Mouse (Mus musculus): Measurements from ENCODE around the gene Kif9. TPM values are rescaled to one million over a fixed set of nuclear protein-coding genes. Genes with fewer than 3 reads are reported as not detected.
A peak's percentile ranks its signal among the peaks of the same experiment; 100 is the strongest.

The Kif9 gene
- polyA plus RNA-seq, 1 experiment from 2014 or later: 1.2 TPM

DNA sequence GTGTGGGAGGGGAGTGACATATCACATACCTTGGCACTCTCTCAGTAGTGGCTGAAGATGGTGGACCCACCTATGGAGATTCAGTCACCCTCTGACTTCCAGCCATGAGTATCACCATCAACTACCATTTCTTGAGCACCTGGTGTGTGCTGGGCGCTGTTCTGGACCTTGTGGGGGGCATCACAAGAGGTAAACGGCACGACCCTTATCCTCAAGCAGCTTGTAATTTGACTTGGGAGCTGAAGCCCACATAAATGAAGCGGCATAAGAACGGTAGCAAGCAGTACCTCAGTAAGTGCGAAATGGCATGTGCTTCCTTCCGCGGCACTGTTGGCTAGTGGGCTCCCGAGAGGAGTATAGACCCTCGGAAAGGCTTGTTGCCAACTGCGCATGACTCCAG lies 1.2 kb downstream of the Kif9 start:
- H3K27me3 ChIP-seq (ENCODE audit: control insufficient read depth, insufficient read depth, low read length): no peaks in the 10 kb centered on the region
- ATAC-seq (replicated peaks; ENCODE audit: extremely low read depth, insufficient read depth, low FRiP score): no peak
- no peak overlapping the region for H3K27ac ChIP-seq (ENCODE audit: low read length)
- H3K36me3 ChIP-seq (ENCODE audit: control insufficient read depth, insufficient read depth): no peaks in the 10 kb centered on the region
- 48% methylated on average over 11 of the region's 11 CpGs for whole genome bisulfite sequencing
- H3K9me3 ChIP-seq (replicated peaks; ENCODE audit: control insufficient read depth, low read length): no peaks in the 10 kb centered on the region
- no peak overlapping the region for H3K9ac ChIP-seq (ENCODE audit: low read length)
- H3K4me1 ChIP-seq (ENCODE audit: control insufficient read depth, insufficient read depth, low read length): peaks cover 10% of the 10 kb centered on the region
- H3K4me2 ChIP-seq (ENCODE audit: low read depth, low read length): no peak overlapping the region
- no peak overlapping the region for H3K4me3 ChIP-seq (ENCODE audit: low read length)

DNA sequence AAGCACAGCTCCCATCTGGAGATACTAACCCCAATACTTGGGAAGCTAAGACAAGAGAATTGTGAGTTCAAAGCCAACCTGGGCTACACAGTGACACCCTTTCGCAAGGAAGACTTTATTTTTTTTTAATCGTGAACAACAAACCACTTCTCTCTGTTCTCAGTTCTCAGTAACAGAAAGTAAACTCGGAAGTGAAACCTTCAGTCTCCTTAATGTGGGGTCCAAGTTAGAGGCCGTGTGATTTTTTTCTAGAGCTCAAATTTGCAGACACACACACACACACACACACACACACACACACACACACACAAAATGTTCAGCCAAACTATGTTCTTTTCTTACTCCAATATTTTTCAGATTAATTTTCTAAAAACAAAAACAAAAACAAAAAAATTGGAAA lies 1.9 kb downstream of the Kif9 start:
- WGBS: 69% methylated on average over 4 of the region's 4 CpGs
- H3K9ac ChIP-seq (ENCODE audit: low read length): no peak overlapping the region
- H3K4me1 ChIP-seq (ENCODE audit: control insufficient read depth, insufficient read depth, low read length): peaks cover 10% of the 10 kb centered on the region
- H3K9me3 ChIP-seq (replicated peaks; ENCODE audit: control insufficient read depth, low read length): no peaks in the 10 kb centered on the region
- no peak overlapping the region for H3K4me3 ChIP-seq (ENCODE audit: low read length)
- ATAC-seq (replicated peaks; ENCODE audit: extremely low read depth, insufficient read depth, low FRiP score): no peak
- H3K36me3 ChIP-seq (ENCODE audit: control insufficient read depth, insufficient read depth): no peaks in the 10 kb centered on the region
- H3K4me2 ChIP-seq (ENCODE audit: low read depth, low read length): no peak overlapping the region
- H3K27me3 ChIP-seq (ENCODE audit: control insufficient read depth, insufficient read depth, low read length): no peaks in the 10 kb centered on the region
- H3K27ac ChIP-seq (ENCODE audit: low read length): no peak overlapping the region

DNA sequence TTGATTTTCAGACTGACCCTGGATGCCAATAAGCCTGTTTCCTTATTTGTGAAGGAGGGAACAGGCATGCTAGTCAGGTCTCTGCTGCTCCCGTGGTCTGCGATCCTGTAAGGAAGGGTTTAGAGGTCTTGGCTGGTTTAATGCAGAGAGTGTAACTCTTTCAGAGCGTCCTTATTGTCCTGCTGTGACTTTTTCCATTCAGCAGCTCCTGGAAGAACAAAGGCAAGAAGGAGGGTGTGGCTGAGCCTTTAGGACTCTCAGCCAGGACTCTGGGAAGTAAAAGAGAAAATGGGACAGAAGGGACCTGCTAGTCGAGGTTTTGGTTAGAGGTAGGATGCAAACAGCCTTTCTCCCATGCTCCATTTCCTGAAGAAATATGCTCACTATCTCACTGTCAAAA lies 12.1 kb downstream of the Kif9 start:
- WGBS: 58% methylated on average over 4 of the region's 4 CpGs
- no peaks in the 10 kb centered on the region for H3K27me3 ChIP-seq (ENCODE audit: control insufficient read depth, insufficient read depth, low read length)
- H3K27ac ChIP-seq (ENCODE audit: low read length): no peak overlapping the region
- H3K9ac ChIP-seq (ENCODE audit: low read length): no peak overlapping the region
- H3K9me3 ChIP-seq (replicated peaks; ENCODE audit: control insufficient read depth, low read length): peaks cover 8% of the 10 kb centered on the region
- H3K4me1 ChIP-seq (ENCODE audit: control insufficient read depth, insufficient read depth, low read length): no peaks in the 10 kb centered on the region
- no peak overlapping the region for H3K4me3 ChIP-seq (ENCODE audit: low read length)
- no peaks in the 10 kb centered on the region for H3K36me3 ChIP-seq (ENCODE audit: control insufficient read depth, insufficient read depth)
- no peak overlapping the region for H3K4me2 ChIP-seq (ENCODE audit: low read depth, low read length)
- no peak for ATAC-seq (replicated peaks; ENCODE audit: extremely low read depth, insufficient read depth, low FRiP score)

DNA sequence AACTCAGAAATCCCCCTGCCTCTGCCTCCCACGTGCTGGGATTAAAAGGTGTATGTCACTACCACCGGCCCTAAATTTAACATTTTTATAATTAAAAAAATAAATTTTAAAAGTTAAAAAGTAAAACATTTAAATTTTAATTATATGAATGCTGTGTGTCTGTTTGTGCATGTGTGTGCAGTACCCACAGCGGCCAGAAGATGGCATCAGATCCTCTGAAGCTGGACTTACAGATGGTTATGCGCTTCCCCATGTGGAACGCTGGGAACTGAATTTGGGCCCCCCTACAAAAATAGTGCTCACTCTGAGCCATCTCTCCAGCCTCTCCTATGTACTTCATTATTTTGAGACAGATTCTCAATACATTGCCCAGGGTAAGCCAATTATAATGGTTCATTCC lies 14.2 kb downstream of the Kif9 start:
- no peak overlapping the region for H3K9ac ChIP-seq (ENCODE audit: low read length)
- ATAC-seq (replicated peaks; ENCODE audit: extremely low read depth, insufficient read depth, low FRiP score): no peak
- H3K27me3 ChIP-seq (ENCODE audit: control insufficient read depth, insufficient read depth, low read length): no peaks in the 10 kb centered on the region
- peaks cover 8% of the 10 kb centered on the region for H3K9me3 ChIP-seq (replicated peaks; ENCODE audit: control insufficient read depth, low read length)
- no peaks in the 10 kb centered on the region for H3K36me3 ChIP-seq (ENCODE audit: control insufficient read depth, insufficient read depth)
- WGBS: 59% methylated on average over 5 of the region's 5 CpGs
- H3K4me2 ChIP-seq (ENCODE audit: low read depth, low read length): no peak overlapping the region
- no peak overlapping the region for H3K27ac ChIP-seq (ENCODE audit: low read length)
- H3K4me1 ChIP-seq (ENCODE audit: control insufficient read depth, insufficient read depth, low read length): no peaks in the 10 kb centered on the region
- H3K4me3 ChIP-seq (ENCODE audit: low read length): no peak overlapping the region

DNA sequence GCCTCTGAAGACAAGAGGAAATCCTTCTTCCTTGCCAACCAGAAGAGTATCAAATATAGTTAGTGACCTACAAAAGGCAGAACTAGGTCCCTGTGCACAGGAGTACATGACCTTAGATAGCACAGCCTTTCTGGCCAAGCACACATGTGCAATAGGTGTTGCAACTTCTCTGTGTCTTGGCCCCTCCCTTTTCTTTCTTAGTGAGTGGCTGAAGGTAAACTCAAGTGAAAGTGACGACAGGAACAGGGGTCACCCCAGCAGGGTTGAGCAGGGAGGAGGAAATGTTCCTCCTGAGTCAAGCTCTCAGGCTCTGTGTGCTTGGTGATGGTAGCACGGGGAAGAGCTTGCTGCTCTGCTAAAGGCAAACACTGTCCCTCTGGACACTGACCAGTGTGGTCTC lies 49.0 kb downstream of the Kif9 start:
- H3K9me3 ChIP-seq (replicated peaks; ENCODE audit: control insufficient read depth, low read length): no peaks in the 10 kb centered on the region
- no peaks in the 10 kb centered on the region for H3K36me3 ChIP-seq (ENCODE audit: control insufficient read depth, insufficient read depth)
- no peak for ATAC-seq (replicated peaks; ENCODE audit: extremely low read depth, insufficient read depth, low FRiP score)
- no peak overlapping the region for H3K4me2 ChIP-seq (ENCODE audit: low read depth, low read length)
- no peaks in the 10 kb centered on the region for H3K27me3 ChIP-seq (ENCODE audit: control insufficient read depth, insufficient read depth, low read length)
- WGBS: 52% methylated on average over 2 of the region's 2 CpGs
- no peak overlapping the region for H3K27ac ChIP-seq (ENCODE audit: low read length)
- no peak overlapping the region for H3K9ac ChIP-seq (ENCODE audit: low read length)
- no peak overlapping the region for H3K4me3 ChIP-seq (ENCODE audit: low read length)
- peaks cover under 1% of the 10 kb centered on the region; the same call in 1 of the 2 replicates for H3K4me1 ChIP-seq (ENCODE audit: control insufficient read depth, insufficient read depth, low read length)

DNA sequence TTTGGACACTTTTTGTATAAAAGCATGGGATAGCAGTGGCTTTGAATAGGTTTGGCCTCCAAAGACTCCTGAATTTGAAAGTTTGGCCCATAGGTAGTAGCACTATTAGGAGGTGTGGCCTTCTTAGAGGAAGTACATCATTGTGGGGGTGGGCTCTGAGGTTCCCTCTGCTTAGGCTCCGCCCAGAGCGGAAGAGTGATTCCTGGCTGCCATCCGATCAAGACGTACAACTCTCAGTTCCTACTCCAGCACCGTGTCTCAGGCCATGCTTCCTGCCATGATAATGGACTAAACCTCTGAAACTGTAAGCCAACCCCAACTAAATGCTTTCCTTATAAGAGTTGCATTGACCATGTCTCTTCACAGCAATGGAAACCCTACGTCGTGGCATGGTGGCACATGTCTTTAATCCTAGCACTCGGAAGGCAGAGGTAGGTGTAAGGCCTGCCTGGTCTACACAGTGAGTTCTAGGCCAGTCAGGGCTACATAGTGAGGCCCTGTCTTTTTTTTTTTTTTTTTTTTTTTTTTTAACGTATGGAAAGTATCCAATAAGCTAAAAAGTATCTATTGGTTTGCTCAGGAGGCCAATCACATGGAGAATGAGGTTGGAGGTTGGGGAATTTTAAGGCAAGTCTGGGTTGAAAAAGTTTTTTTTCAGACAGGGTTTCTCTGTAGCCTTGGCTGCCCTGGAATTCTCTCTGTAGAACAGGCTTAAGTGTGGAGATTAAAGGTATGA lies 52.4 kb downstream of the Kif9 start:
- Histone ChIP-seq H3K4me3 (ENCODE audit: low read length) (no peak overlapping the region), H3K27ac (ENCODE audit: low read length) (no peak overlapping the region), H3K9me3 (replicated peaks; ENCODE audit: control insufficient read depth, low read length) (no peaks in the 10 kb centered on the region), H3K4me2 (ENCODE audit: low read depth, low read length) (no peak overlapping the region), H3K9ac (ENCODE audit: low read length) (no peak overlapping the region), H3K36me3 (ENCODE audit: control insufficient read depth, insufficient read depth) (no peaks in the 10 kb centered on the region), H3K4me1 (ENCODE audit: control insufficient read depth, insufficient read depth, low read length) (peaks cover 13% of the 10 kb centered on the region), H3K27me3 (ENCODE audit: control insufficient read depth, insufficient read depth, low read length) (no peaks in the 10 kb centered on the region)
- ATAC-seq (replicated peaks; ENCODE audit: extremely low read depth, insufficient read depth, low FRiP score): no peak
- WGBS: 58% methylated on average over 9 of the region's 9 CpGs

DNA sequence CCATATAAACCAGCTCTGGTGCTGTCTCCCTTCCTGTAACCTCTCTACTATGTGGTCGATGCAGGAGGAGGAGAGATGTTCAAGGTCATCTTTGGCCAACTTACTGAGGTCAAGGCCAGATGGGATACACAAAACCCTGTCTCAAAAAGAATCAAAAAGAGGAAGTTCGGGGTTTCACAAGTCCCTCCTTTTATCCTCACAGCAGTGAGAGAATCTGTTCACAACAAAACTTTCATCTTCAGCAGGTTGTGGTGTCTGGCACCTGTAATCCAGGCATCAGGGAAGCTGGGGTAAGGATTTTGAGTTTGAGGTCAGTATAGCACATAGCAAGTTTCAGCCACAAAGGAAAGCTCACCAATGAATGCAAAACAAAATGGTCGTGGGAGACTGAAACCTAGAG lies 53.9 kb downstream of the Kif9 start:
- Histone ChIP-seq H3K36me3 (ENCODE audit: control insufficient read depth, insufficient read depth) (no peaks in the 10 kb centered on the region), H3K27ac (ENCODE audit: low read length) (0 out of 2 replicates have a peak overlapping the region, but pooled peaks have one; percentile 26), H3K27me3 (ENCODE audit: control insufficient read depth, insufficient read depth, low read length) (no peaks in the 10 kb centered on the region), H3K4me2 (ENCODE audit: low read depth, low read length) (no peak overlapping the region; the same call in 1 of the 2 replicates), H3K4me1 (ENCODE audit: control insufficient read depth, insufficient read depth, low read length) (peaks cover 26% of the 10 kb centered on the region), H3K4me3 (ENCODE audit: low read length) (no peak overlapping the region), H3K9me3 (replicated peaks; ENCODE audit: control insufficient read depth, low read length) (no peaks in the 10 kb centered on the region), H3K9ac (ENCODE audit: low read length) (no peak overlapping the region)
- WGBS: 76% methylated on average over 3 of the region's 3 CpGs
- no peak for ATAC-seq (replicated peaks; ENCODE audit: extremely low read depth, insufficient read depth, low FRiP score)

DNA sequence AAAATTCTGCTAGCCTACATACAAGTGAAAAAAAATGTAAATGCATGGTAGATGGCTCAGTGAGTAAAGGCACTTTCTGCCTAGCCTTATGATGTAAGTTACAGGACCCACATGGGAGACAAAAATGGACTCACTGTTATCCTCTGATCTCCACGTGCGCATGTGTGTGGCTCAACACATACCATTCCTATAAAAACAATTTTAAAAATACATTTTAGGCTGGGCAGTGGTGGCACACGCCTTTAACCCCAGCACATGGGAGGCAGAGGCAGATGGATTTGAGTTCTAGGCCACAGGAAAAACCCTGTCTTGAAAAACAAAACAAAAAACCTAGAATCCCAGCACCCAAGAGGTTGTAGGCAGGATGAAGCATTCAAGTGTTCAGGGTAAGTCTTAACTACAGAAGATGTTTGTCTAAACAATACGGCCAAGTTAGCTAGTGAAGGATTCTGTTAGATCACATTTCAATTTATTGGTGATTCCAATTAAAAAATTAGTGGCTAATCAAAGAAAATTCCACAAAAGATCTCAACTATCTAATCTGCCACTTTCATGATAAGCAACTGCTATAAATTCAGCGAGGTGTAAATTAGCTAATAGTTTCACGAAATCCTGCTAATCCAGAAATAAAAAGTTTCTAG lies 54.5 kb downstream of the Kif9 start:
- H3K4me3 ChIP-seq (ENCODE audit: low read length): peak overlapping the region; percentile 88
- H3K9me3 ChIP-seq (replicated peaks; ENCODE audit: control insufficient read depth, low read length): no peaks in the 10 kb centered on the region
- H3K4me2 ChIP-seq (ENCODE audit: low read depth, low read length): peak overlapping the region; percentile 73
- H3K9ac ChIP-seq (ENCODE audit: low read length): peak overlapping the region; percentile 96
- no peaks in the 10 kb centered on the region for H3K36me3 ChIP-seq (ENCODE audit: control insufficient read depth, insufficient read depth)
- peaks cover 26% of the 10 kb centered on the region for H3K4me1 ChIP-seq (ENCODE audit: control insufficient read depth, insufficient read depth, low read length)
- peak overlapping the region; percentile 99 for H3K27ac ChIP-seq (ENCODE audit: low read length)
- no peaks in the 10 kb centered on the region for H3K27me3 ChIP-seq (ENCODE audit: control insufficient read depth, insufficient read depth, low read length)
- ATAC-seq (replicated peaks; ENCODE audit: extremely low read depth, insufficient read depth, low FRiP score): no peak
- 19% methylated on average over 6 of the region's 6 CpGs for WGBS

DNA sequence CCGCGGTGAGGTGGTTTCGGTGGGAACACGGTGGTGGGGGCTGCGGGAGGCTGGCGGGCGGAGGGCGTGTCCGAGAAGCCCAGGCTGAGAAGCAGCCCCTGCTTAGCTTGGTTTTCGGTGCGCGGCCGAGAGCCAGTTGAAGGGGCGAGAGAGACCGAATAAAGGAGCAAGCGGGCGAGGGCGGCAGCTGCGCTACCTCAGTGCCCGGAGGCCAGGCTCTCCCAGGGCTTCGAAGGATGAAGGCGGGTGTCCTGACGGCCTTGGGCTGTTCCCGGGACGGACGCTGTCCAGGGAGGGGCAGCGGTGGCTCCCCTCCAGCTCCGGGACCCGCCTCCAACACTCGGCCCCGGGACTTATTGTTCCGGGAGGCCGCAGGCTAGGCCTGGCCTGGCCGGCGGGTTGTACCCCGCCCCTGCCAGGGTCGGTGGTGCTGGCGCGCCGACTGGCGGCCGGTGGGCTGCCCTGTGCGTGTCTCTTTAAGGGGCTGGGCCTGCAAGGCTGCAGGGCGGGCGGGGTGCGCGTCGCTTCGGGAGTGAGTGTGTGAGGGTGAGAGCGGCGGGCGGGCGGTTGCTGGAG lies 55.2 kb downstream of the Kif9 start:
- Histone ChIP-seq H3K4me1 (ENCODE audit: control insufficient read depth, insufficient read depth, low read length) (peaks cover 26% of the 10 kb centered on the region), H3K4me2 (ENCODE audit: low read depth, low read length) (peak overlapping the region; percentile 73), H3K9me3 (replicated peaks; ENCODE audit: control insufficient read depth, low read length) (no peaks in the 10 kb centered on the region), H3K4me3 (ENCODE audit: low read length) (peak overlapping the region; percentile 88), H3K27me3 (ENCODE audit: control insufficient read depth, insufficient read depth, low read length) (no peaks in the 10 kb centered on the region), H3K27ac (ENCODE audit: low read length) (peak overlapping the region; percentile 99), H3K36me3 (ENCODE audit: control insufficient read depth, insufficient read depth) (no peaks in the 10 kb centered on the region), H3K9ac (ENCODE audit: low read length) (peak overlapping the region; percentile 96)
- ATAC-seq (replicated peaks; ENCODE audit: extremely low read depth, insufficient read depth, low FRiP score): peak; percentile 98
- under 1% methylated on average over 51 of the region's 53 CpGs for WGBS

Data from heart, embryonic 16.5 days (tissue).